Mouse (Mus musculus) embryonic facial prominence, embryonic 13.5 days (tissue): ENCODE measurements around the gene Prickle4. TPM values are rescaled to one million over a fixed set of nuclear protein-coding genes. Genes with fewer than 3 reads are reported as not detected.
"Not testable (repeated sequence)": the region's sequence is repeated elsewhere in the genome, so short reads cannot be mapped to it uniquely, and the experiment has no call there.

Experiments used
- ATAC-seq: fragments of 200-750 bp; cut with Nextera tagmentation; 2 replicates; pipeline ENCODE4 v1.8.0; 2017; ENCODE audit warnings: low read depth; ENCODE audit not compliant: insufficient number of reproducible peaks, insufficient read depth, low FRiP score, low TSS enrichment
- H3K27ac ChIP-seq: fragments of 300-500 bp; sonication (generic); 2 replicates; pipeline ENCODE4 v1.5.1; 2015; ENCODE audit warnings: moderate library complexity, mild to moderate bottlenecking, inconsistent platforms
- H3K27me3 ChIP-seq: fragments of 300-500 bp; sonication (generic); 2 replicates; pipeline ENCODE4 v1.6.1; 2015; ENCODE audit warnings: mild to moderate bottlenecking, inconsistent platforms
- H3K36me3 ChIP-seq: fragments of 300-500 bp; sonication (generic); 2 replicates; pipeline ENCODE4 v1.6.1; 2015; ENCODE audit warnings: mild to moderate bottlenecking, inconsistent platforms
- H3K4me1 ChIP-seq: fragments of 300-500 bp; sonication (generic); 2 replicates; pipeline ENCODE4 v1.6.1; 2015; ENCODE audit warnings: inconsistent platforms
- H3K4me2 ChIP-seq: fragments of 300-500 bp; sonication (generic); 2 replicates; pipeline ENCODE4 v1.6.1; 2015; ENCODE audit warnings: moderate library complexity, mild to moderate bottlenecking, inconsistent platforms
- H3K4me3 ChIP-seq: fragments of 300-500 bp; sonication (generic); 2 replicates; pipeline ENCODE4 v1.5.1; 2015; ENCODE audit warnings: mild to moderate bottlenecking, inconsistent platforms
- H3K9ac ChIP-seq: fragments of 300-500 bp; sonication (generic); 2 replicates; pipeline ENCODE4 v1.6.1; 2015; ENCODE audit warnings: mild to moderate bottlenecking, inconsistent platforms
- H3K9me3 ChIP-seq: fragments of 300-500 bp; sonication (generic); 2 replicates; pipeline ENCODE4 v1.6.1; 2016; ENCODE audit warnings: inconsistent platforms
- WGBS: fragments of 180-500 bp; shearing (Covaris S2); methylation state at CpG from one replicate; pipeline ENCODE4 v1.1.7; 2015; ENCODE audit warnings: mixed read lengths; 5-methylcytosine and 5-hydroxymethylcytosine counted together
- polyA plus RNA-seq: library from polyadenylated mRNA; unstranded; fragments of >200 nt; fragmentation: Nextera tagmentation; extraction: Ambion mirVana; gene quantifications from 2 replicates; pipeline ENCODE4 v1.2.1, GENCODE M21; 2015

The Prickle4 gene
- polyA plus RNA-seq, 1 experiment from 2014 or later: 0.60 TPM

DNA sequence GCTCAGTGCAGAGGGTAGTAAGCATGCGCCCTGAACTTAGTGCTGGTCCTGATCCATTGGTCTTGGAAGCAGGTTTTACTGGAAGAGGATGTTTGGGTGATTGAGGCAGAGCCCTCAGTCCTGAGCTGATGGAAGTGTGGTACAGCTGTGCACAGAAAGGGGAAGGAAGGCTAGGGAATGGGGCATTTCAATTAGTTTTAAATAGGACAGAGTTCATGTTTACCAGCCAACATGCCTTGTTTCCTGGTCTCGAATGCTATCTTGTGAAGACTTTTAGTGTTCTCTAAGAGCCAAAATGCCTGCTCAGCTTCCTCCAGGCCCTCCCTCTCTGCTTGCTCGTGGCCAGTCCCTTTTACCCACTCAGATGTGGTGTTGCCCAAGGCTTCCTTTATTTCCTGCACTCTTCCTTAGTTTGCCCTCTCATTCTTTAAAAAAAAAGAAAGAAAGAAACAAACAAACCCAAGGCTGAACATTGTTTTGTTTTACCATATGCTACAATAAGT lies 35.7 kb downstream of the Prickle4 start:
- WGBS: 84% methylated on average over 3 of the region's 3 CpGs

DNA sequence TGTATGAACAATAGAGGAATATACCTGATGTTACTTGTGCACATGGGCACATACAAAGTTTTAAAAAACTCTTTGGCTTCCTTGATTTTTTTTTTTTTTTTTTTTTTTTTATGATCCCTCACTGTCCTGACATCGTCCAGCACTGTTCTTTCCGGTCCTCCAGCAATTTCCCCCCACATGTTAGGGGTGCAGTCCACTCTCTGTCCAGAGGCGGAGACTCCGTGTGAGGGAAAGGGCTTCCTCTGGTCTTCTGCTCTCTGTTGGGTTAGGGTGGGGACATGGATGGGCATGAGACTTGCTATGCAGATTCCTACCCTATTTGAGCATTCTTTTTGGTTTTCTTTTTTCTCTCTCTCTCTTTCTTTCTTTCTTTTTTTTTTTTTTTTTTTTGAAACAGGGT lies 36.6 kb downstream of the Prickle4 start:
- H3K4me1 ChIP-seq: no peaks in the 10 kb centered on the region
- peaks cover 20% of the 10 kb centered on the region; the same call in 1 of the 2 replicates for H3K36me3 ChIP-seq
- H3K27me3 ChIP-seq: no peaks in the 10 kb centered on the region
- H3K9me3 ChIP-seq: no peaks in the 10 kb centered on the region
- no peak overlapping the region for H3K4me3 ChIP-seq
- WGBS: 82% methylated on average over 4 of the region's 4 CpGs
- H3K9ac ChIP-seq: no peak overlapping the region
- no peak overlapping the region for H3K4me2 ChIP-seq
- ATAC-seq: no peak
- H3K27ac ChIP-seq: no peak overlapping the region

More for the DNA sequence above, 35.7 kb downstream of the Prickle4 start:
- Histone ChIP-seq H3K4me3 (no peak overlapping the region), H3K9ac (no peak overlapping the region), H3K9me3 (no peaks in the 10 kb centered on the region), H3K4me1 (no peaks in the 10 kb centered on the region), H3K4me2 (no peak overlapping the region), H3K27ac (no peak overlapping the region), H3K36me3 (peaks cover 16% of the 10 kb centered on the region; the same call in 1 of the 2 replicates), H3K27me3 (no peaks in the 10 kb centered on the region)
- no peak for ATAC-seq

DNA sequence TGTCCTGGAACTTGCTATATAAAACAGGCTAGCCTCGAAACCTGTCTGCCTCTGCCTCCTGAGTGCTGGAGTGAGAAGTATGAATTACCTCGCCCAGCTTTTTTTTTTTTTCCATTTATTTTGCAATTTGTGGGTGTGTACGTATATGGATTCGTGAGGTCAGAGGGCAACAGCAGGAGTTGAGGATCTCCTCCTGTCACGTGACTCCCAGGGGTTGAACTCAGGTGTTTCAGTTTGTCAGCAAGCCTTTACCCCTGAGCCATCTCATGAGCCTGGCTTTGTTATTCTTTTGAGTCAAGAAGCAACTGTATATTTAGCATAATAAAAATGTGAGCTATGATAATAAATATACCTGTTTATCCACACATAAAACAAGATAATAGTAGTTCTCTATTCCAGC lies 38.8 kb downstream of the Prickle4 start:
- Histone ChIP-seq H3K36me3 (peaks cover 24% of the 10 kb centered on the region; the same call in 1 of the 2 replicates), H3K27ac (no peak overlapping the region), H3K27me3 (no peaks in the 10 kb centered on the region), H3K9ac (no peak overlapping the region), H3K4me2 (no peak overlapping the region), H3K4me1 (no peaks in the 10 kb centered on the region), H3K4me3 (no peak overlapping the region), H3K9me3 (no peaks in the 10 kb centered on the region)
- WGBS: 82% methylated on average over 5 of the region's 5 CpGs
- no peak for ATAC-seq

DNA sequence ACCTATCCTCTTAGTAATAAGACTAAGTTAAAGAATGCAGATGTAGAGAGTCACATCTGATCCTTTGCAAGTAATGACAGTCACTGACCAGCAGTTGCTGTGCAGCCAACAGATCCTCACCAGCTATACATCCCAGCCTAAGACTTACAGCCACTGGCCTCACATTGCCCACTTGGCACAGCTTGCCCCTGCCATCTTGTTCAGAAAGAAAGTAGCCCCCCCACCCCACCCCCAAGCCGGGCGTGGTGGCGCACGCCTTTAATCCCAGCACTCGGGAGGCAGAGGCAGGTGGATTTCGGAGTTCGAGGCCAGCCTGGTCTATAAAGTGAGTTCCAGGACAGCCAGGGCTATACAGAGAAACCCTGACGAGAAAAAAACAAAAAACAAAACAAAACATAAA lies 40.2 kb downstream of the Prickle4 start:
- not testable (repeated sequence) for H3K9ac ChIP-seq, H3K4me3 ChIP-seq, H3K27ac ChIP-seq, ATAC-seq, H3K4me1 ChIP-seq, H3K4me2 ChIP-seq, H3K9me3 ChIP-seq, H3K27me3 ChIP-seq
- WGBS: 95% methylated on average over 8 of the region's 8 CpGs
- H3K36me3 ChIP-seq: peaks cover 24% of the 10 kb centered on the region

DNA sequence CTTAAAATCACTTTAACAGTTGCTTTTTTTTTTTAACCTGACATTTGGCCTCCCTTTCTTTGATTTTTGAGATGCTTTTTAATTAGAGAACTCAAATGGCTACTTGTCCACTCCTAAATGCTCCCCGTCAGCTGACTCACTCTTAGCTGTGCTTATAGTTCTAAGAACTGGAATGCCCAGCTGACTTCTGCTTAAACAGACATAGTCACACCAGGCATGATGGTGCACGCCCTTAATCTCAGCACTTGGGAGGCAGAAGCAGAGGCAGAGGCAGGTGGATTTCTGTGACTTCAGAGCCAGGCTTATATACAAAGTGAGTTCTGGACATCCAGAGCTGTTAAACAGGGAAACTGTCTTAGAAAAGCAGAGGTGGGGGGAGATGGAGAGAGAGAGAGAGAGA lies 42.6 kb downstream of the Prickle4 start:
- Histone ChIP-seq H3K4me1 (no peaks in the 10 kb centered on the region), H3K27me3 (no peaks in the 10 kb centered on the region), H3K27ac (no peak overlapping the region), H3K9ac (no peak overlapping the region), H3K4me2 (no peak overlapping the region), H3K9me3 (no peaks in the 10 kb centered on the region), H3K36me3 (peaks cover 22% of the 10 kb centered on the region), H3K4me3 (no peak overlapping the region)
- ATAC-seq: no peak
- WGBS: 84% methylated on average over 2 of the region's 2 CpGs

DNA sequence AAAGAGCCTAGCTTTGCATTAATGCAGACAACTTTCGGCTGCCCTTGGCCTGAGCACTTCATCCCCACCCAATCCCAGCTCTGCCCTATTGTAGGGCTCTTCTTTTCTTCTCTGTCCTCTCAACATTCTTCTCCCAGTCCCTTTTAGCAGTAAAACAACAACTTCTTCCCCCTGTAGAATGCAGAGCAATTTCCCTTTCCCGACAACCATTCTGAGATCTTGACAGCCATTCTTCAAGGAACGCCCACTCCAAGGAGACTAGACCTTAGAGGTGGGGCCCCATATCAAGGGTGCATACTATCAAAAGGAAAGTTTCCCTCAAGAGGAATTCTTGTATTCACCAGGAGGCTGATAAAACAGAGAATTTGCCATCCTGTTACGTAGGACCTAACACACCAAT lies 45.6 kb downstream of the Prickle4 start:
- Histone ChIP-seq H3K27ac (no peak overlapping the region), H3K4me3 (no peak overlapping the region), H3K4me1 (no peaks in the 10 kb centered on the region), H3K36me3 (peaks cover 14% of the 10 kb centered on the region), H3K27me3 (no peaks in the 10 kb centered on the region), H3K9ac (no peak overlapping the region), H3K4me2 (no peak overlapping the region), H3K9me3 (no peaks in the 10 kb centered on the region)
- 74% methylated on average over 4 of the region's 4 CpGs for WGBS
- no peak for ATAC-seq

DNA sequence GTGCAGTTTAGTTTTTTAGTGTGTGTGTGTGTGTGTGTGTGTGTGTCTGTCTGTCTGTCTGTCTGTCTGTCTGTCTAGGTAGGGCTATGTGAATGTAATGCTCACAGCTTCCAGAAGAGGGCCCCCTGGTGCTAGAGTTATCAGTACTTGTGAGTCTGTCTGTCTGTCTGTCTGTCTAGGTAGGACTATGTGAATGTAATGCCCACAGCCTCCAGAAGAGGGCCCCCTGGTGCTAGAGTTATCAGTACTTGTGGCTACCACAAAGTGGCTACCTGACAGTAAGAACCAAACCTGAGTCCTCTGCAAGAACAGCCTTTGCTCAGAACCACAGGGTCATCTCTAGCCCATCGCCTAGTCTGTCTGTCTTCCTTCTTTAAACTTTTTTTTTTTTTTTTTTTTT lies 47.9 kb downstream of the Prickle4 start:
- 75% methylated on average over 1 of the region's 1 CpGs for WGBS
- no peak for ATAC-seq

DNA sequence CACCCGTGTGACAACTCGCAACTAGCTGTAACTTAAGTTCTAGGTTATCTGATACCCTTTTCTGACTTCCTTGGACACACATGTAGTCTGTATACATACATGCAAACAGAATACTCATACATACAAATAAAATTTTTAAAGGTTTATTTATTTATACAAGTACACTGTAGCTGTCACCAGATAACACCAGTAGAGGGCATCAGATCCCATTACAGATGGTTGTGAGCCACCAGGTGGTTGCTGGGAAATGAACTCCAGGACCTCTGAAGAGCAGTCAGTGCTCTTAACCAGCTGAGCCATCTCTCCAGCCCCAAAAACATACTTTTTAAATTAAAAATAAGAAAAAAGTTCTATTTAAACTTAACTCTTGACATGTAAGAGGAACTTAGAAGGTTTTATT lies 51.5 kb downstream of the Prickle4 start:
- H3K9me3 ChIP-seq: no peaks in the 10 kb centered on the region
- H3K4me2 ChIP-seq: no peak overlapping the region
- H3K27ac ChIP-seq: no peak overlapping the region
- 0 out of 2 replicates have a peak, but pooled peaks cover 4% of the 10 kb centered on the region for H3K36me3 ChIP-seq
- H3K27me3 ChIP-seq: no peaks in the 10 kb centered on the region
- WGBS: 73% methylated on average over 2 of the region's 2 CpGs
- ATAC-seq: no peak
- no peak overlapping the region for H3K4me3 ChIP-seq
- H3K9ac ChIP-seq: no peak overlapping the region
- no peaks in the 10 kb centered on the region for H3K4me1 ChIP-seq

More for the DNA sequence above, 47.9 kb downstream of the Prickle4 start:
- H3K36me3 ChIP-seq: peaks cover 11% of the 10 kb centered on the region
- no peak overlapping the region for H3K4me3 ChIP-seq
- H3K9me3 ChIP-seq: no peaks in the 10 kb centered on the region
- no peaks in the 10 kb centered on the region for H3K4me1 ChIP-seq
- H3K27ac ChIP-seq: no peak overlapping the region
- H3K27me3 ChIP-seq: no peaks in the 10 kb centered on the region
- H3K9ac ChIP-seq: no peak overlapping the region
- no peak overlapping the region for H3K4me2 ChIP-seq

Other genes starting within 250 kb of the Prickle4 start
- 34.1 and 38.1 TPM in 2 replicates for gene Taf8, start 192.4 kb downstream of the Prickle4 start, polyA plus RNA-seq
- 359 and 377 TPM in 2 replicates for gene Ccnd3, start 189.7 kb downstream of the Prickle4 start, polyA plus RNA-seq
- gene Bysl, start 83.2 kb downstream of the Prickle4 start, polyA plus RNA-seq: 23.0 and 26.6 TPM in 2 replicates
- gene Med20, start 83.2 kb downstream of the Prickle4 start, polyA plus RNA-seq: 52.9 and 60.1 TPM in 2 replicates
- gene Gm20517, start 83.1 kb downstream of the Prickle4 start, polyA plus RNA-seq: 0.96 and 2.4 TPM in 2 replicates
- 6.2 and 6.4 TPM in 2 replicates for gene Usp49, start 64.0 kb downstream of the Prickle4 start, polyA plus RNA-seq
- 412 and 418 TPM in 2 replicates for gene Tomm6, start 6.3 kb downstream of the Prickle4 start, polyA plus RNA-seq
- gene Frs3, start 5.7 kb downstream of the Prickle4 start, polyA plus RNA-seq: 7.5 TPM in 2 replicates
- gene Gm21981, start 281 bp downstream of the Prickle4 start, polyA plus RNA-seq: 0.39 and 0.54 TPM in 2 replicates
- not detected in 2 replicates for gene Pgc, start 32.1 kb upstream of the Prickle4 start, polyA plus RNA-seq
- gene Tfeb, start 42.3 kb upstream of the Prickle4 start, polyA plus RNA-seq: 6.7 and 6.8 TPM in 2 replicates
- 28.9 and 35.9 TPM in 2 replicates for gene Mdfi, start 140.0 kb upstream of the Prickle4 start, polyA plus RNA-seq
- 18.9 and 19.8 TPM in 2 replicates for gene Foxp4, start 229.9 kb upstream of the Prickle4 start, polyA plus RNA-seq